In the genomic region with DNA sequence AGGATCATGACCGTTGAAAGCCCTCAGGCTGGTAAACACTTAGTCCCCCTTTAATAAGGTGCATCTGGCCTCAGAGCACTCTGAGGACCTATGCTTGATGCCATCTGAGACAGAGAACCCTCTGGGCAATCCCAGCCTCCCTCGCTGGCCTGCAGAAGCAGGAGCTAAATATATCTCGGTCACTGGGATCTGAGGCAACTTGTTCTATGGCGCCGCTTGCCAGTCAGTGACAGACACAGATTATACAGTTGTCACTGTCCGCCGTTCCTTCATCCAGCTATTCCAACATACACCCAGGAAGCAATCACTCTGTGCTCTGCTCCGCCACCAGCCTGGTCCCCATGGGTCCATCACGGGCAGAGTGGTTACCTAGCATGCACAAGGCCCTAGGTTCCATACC, we compare ENCODE assay signal across 14 mouse cellular contexts.
A peak's percentile ranks its signal among the peaks of the same experiment; 100 is the strongest.
DNase-seq lines count a peak whose midpoint lies in the region; ATAC-seq and TF ChIP-seq lines count a peak whose summit lies in the region.
"Had no signal": no experiment of that assay in that cellular context is flagged by ENCODE, and none has a peak within 500 bp of the region (broad histone marks: within the 10 kb centered on the region; RNA-seq: fewer than 3 reads in every experiment).

No protein-coding gene starts in this region.

- peaks cover 37% of the 10 kb centered on the region for H3K4me1 ChIP-seq in embryonic facial prominence, embryonic 10.5 days
- peaks cover 18% of the 10 kb centered on the region for H3K4me1 ChIP-seq in heart, postnatal 0 days (ENCODE audit: control insufficient read depth, insufficient read depth)
- H3K4me1 ChIP-seq in midbrain, embryonic 14.5 days (ENCODE audit: control insufficient read depth, insufficient read depth, low read length): peaks cover 16% of the 10 kb centered on the region
- H3K4me1 ChIP-seq in kidney, embryonic 15.5 days: peaks cover 50% of the 10 kb centered on the region

- H3K4me3 ChIP-seq in gastrocnemius, adult 2 months: no peak overlapping the region
- no peak overlapping the region for H3K4me3 ChIP-seq in embryonic facial prominence, embryonic 10.5 days
- H3K4me3 ChIP-seq in heart, postnatal 0 days (ENCODE audit: low read depth, low read length): no peak overlapping the region
- no peak overlapping the region for H3K4me3 ChIP-seq in midbrain, embryonic 14.5 days (replicated peaks; ENCODE audit: low read depth, low read length)
- no peak overlapping the region for H3K4me3 ChIP-seq in kidney, embryonic 15.5 days (replicated peaks)
- H3K4me3 ChIP-seq: liver, embryonic 13.5 days; myocyte had no signal

- no peaks in the 10 kb centered on the region for H3K9me3 ChIP-seq in embryonic facial prominence, embryonic 10.5 days
- H3K9me3 ChIP-seq in heart, postnatal 0 days (replicated peaks; ENCODE audit: control insufficient read depth, low read length): no peaks in the 10 kb centered on the region
- H3K9me3 ChIP-seq in midbrain, embryonic 14.5 days (ENCODE audit: control insufficient read depth, low read length): no peaks in the 10 kb centered on the region
- H3K9me3 ChIP-seq in kidney, embryonic 15.5 days (replicated peaks): no peaks in the 10 kb centered on the region
- H3K9me3 ChIP-seq: liver, embryonic 13.5 days had no signal

- no peak for TF ChIP-seq EP300 in heart, postnatal 0 days (IDR thresholded peaks at IDR 0.05; ENCODE audit: low read depth)

- H3K27me3 ChIP-seq in embryonic facial prominence, embryonic 10.5 days (replicated peaks; ENCODE audit: low read depth, poor library complexity, severe bottlenecking): no peaks in the 10 kb centered on the region
- 0 out of 2 replicates have a peak, but pooled peaks cover 6% of the 10 kb centered on the region for H3K27me3 ChIP-seq in heart, postnatal 0 days (ENCODE audit: control insufficient read depth, insufficient read depth, low read length)
- H3K27me3 ChIP-seq in midbrain, embryonic 14.5 days (ENCODE audit: control insufficient read depth, insufficient read depth, low read length): no peaks in the 10 kb centered on the region
- H3K27me3 ChIP-seq in kidney, embryonic 15.5 days: peaks cover 10% of the 10 kb centered on the region; the same call in 1 of the 2 replicates

- H3K4me2 ChIP-seq in heart, postnatal 0 days (ENCODE audit: low read depth, low read length): no peak overlapping the region
- no peak overlapping the region for H3K4me2 ChIP-seq in midbrain, embryonic 14.5 days (ENCODE audit: low read length)
- no peak overlapping the region for H3K4me2 ChIP-seq in kidney, embryonic 15.5 days
- H3K4me2 ChIP-seq: liver, embryonic 13.5 days had no signal

- peak overlapping the region; percentile 82 for H3K27ac ChIP-seq in gastrocnemius, adult 2 months
- H3K27ac ChIP-seq in embryonic facial prominence, embryonic 10.5 days (replicated peaks): 0 out of 2 replicates have a peak overlapping the region, but pooled peaks have one; percentile 7
- peak overlapping the region; percentile 91 for H3K27ac ChIP-seq in heart, postnatal 0 days (ENCODE audit: low read depth)
- H3K27ac ChIP-seq in midbrain, embryonic 14.5 days (replicated peaks; ENCODE audit: low read depth, low read length): peak overlapping the region; percentile 82; the same call in 1 of the 2 replicates
- no peak overlapping the region for H3K27ac ChIP-seq in kidney, embryonic 15.5 days
- H3K27ac ChIP-seq: liver, embryonic 13.5 days had no signal

- WGBS in embryonic facial prominence, embryonic 10.5 days: 78% methylated on average over 9 of the region's 9 CpGs
- WGBS in heart, postnatal 0 days: 45% methylated on average over 9 of the region's 9 CpGs
- 63% methylated on average over 9 of the region's 9 CpGs for WGBS in midbrain, embryonic 14.5 days
- WGBS in kidney, embryonic 15.5 days: 82% methylated on average over 9 of the region's 9 CpGs

- no peaks in the 10 kb centered on the region for H3K36me3 ChIP-seq in embryonic facial prominence, embryonic 10.5 days (replicated peaks)
- no peaks in the 10 kb centered on the region for H3K36me3 ChIP-seq in heart, postnatal 0 days (replicated peaks; ENCODE audit: control insufficient read depth, insufficient read depth, low read length)
- no peaks in the 10 kb centered on the region for H3K36me3 ChIP-seq in midbrain, embryonic 14.5 days (ENCODE audit: control insufficient read depth, insufficient read depth, low read length)
- H3K36me3 ChIP-seq in kidney, embryonic 15.5 days: no peaks in the 10 kb centered on the region
- H3K36me3 ChIP-seq: liver, embryonic 13.5 days had no signal

- no peak for TF ChIP-seq CTCF in gastrocnemius, adult 2 months (IDR thresholded peaks at IDR 0.05)
- no peak for TF ChIP-seq CTCF in heart, postnatal 0 days (IDR thresholded peaks at IDR 0.05; ENCODE audit: low read depth)

- intact Hi-C loops in gastrocnemius, adult 2 months (cut with DNase I): loop anchor here (5.0 kb wide), 3 partner anchors 79 to 244 kb away; no protein-coding TSS in a partner anchor

- DNase-seq in gastrocnemius, adult 2 months: peak; percentile 79
- no peak for DNase-seq in gastrocnemius, postnatal 10 days
- DNase-seq in embryonic facial prominence, embryonic 10.5 days (ENCODE audit: low spot score): no peak
- DNase-seq in heart, postnatal 0 days (ENCODE audit: low spot score): peak; percentile 39
- no peak for DNase-seq in midbrain, embryonic 14.5 days
- DNase-seq in kidney, postnatal 14 days: no peak
- DNase-seq: liver, embryonic 13.5 days; lung, postnatal 36 days; right cerebral cortex, postnatal 14 days; thymus, postnatal 14 days had no signal

- H3K9ac ChIP-seq in heart, postnatal 0 days (replicated peaks; ENCODE audit: low read depth, low read length): no peak overlapping the region
- no peak overlapping the region for H3K9ac ChIP-seq in midbrain, embryonic 14.5 days (replicated peaks; ENCODE audit: low read length)
- H3K9ac ChIP-seq in kidney, embryonic 15.5 days: no peak overlapping the region
- H3K9ac ChIP-seq: liver, embryonic 13.5 days had no signal

- ATAC-seq in heart, postnatal 0 days (ENCODE audit: insufficient read depth, low read depth): no peak
- ATAC-seq in midbrain, embryonic 14.5 days (ENCODE audit: low FRiP score, low TSS enrichment): no peak
- no peak for ATAC-seq in kidney, embryonic 15.5 days (replicated peaks; ENCODE audit: low FRiP score)
- no peak for ATAC-seq in cerebellum, adult (ENCODE audit: insufficient number of reproducible peaks, low FRiP score, low TSS enrichment)
- ATAC-seq: intestine, postnatal 0 days had no signal

Comparison
In these comparisons a context has a peak if more than half of its experiments do, and no peak if none do; other contexts are left out.
1. DNase-seq: peak in gastrocnemius, adult 2 months (single experiment) and heart, postnatal 0 days (single experiment); none in gastrocnemius, postnatal 10 days (single experiment), embryonic facial prominence, embryonic 10.5 days (single experiment), midbrain, embryonic 14.5 days (single experiment) and kidney, postnatal 14 days (single experiment).